Mouse (Mus musculus) Muller cell, postnatal 12 days (primary cell): ENCODE measurements at regions not wholly inside any gene's neighbourhood (a gene's known extent, or its start where the extent isn't known, plus 50 kb on each side); places are given as distances from the start of the nearest gene placed in this dataset.

Experiments used
- DNase-seq: peaks from one replicate; pipeline ENCODE4 v3.0.0-alpha.2; 2015; ENCODE audit errors: inconsistent ontology term

GRCm38 (mm10) chr3:156414431-156415427 is 146.9 kb upstream of the Negr1 start:
- peak; percentile 14 for DNase-seq

GRCm38 (mm10) chr3:156418124-156418523 is 143.5 kb upstream of the Negr1 start:
- no peak for DNase-seq

- no peak for DNase-seq
These were observed 138.5 kb upstream of the Negr1 start for GRCm38 (mm10) chr3:156423100-156423499.

GRCm38 (mm10) chr3:156455042-156455441 is 106.6 kb upstream of the Negr1 start:
- DNase-seq, result peak; percentile 33

- DNase-seq, result no peak
These were observed 98.3 kb upstream of the Negr1 start for GRCm38 (mm10) chr3:156463299-156463698.

GRCm38 (mm10) chr3:156465601-156466000 is 96.0 kb upstream of the Negr1 start:
- no peak for DNase-seq

GRCm38 (mm10) chr3:156472665-156473064 is 88.9 kb upstream of the Negr1 start:
- no peak for DNase-seq
